Mouse (Mus musculus) 3134 (cell line): Measurements from ENCODE around the gene Dhtkd1.

Experiments used
- DNase-seq: peaks from one replicate; pipeline ENCODE4 v3.0.0-alpha.2; 2011; ENCODE audit warnings: low spot score; ENCODE audit not compliant: insufficient read length; ENCODE audit errors: extremely low read depth

Dhtkd1 gene

GRCm38 (mm10) chr2:5934936-5935335, 7.7 kb downstream of the Dhtkd1 start:
- DNase-seq: no peak

GRCm38 (mm10) chr2:5931938-5932337, 10.7 kb downstream of the Dhtkd1 start:
- no peak for DNase-seq

GRCm38 (mm10) chr2:5930291-5931054, 12.1 kb downstream of the Dhtkd1 start:
- DNase-seq: no peak

GRCm38 (mm10) chr2:5929793-5930192, 12.8 kb downstream of the Dhtkd1 start:
- DNase-seq: no peak

- no peak for DNase-seq
These were observed 15.1 kb downstream of the Dhtkd1 start for GRCm38 (mm10) chr2:5927481-5927880.

GRCm38 (mm10) chr2:5923786-5924185, 18.8 kb downstream of the Dhtkd1 start:
- DNase-seq: no peak

GRCm38 (mm10) chr2:5922823-5923222, 19.8 kb downstream of the Dhtkd1 start:
- no peak for DNase-seq

GRCm38 (mm10) chr2:5911282-5911965, 31.2 kb downstream of the Dhtkd1 start:
- no peak for DNase-seq

GRCm38 (mm10) chr2:5906625-5907024, 36.0 kb downstream of the Dhtkd1 start:
- peak; percentile 22 for DNase-seq

GRCm38 (mm10) chr2:5906092-5906491, 36.5 kb downstream of the Dhtkd1 start:
- no peak for DNase-seq

- no peak for DNase-seq
These were observed 42.4 kb downstream of the Dhtkd1 start for GRCm38 (mm10) chr2:5900145-5900544.

- peak; percentile 93 for DNase-seq
These were observed 47.6 kb downstream of the Dhtkd1 start, which contains the start of gene Sec61a2 for GRCm38 (mm10) chr2:5894843-5895570. TSS of gene Sec61a2 (minus strand) at chr2:5895432.

- peak; percentile 25 for DNase-seq
These were observed 48.3 kb downstream of the Dhtkd1 start for GRCm38 (mm10) chr2:5894296-5894695.

- DNase-seq: no peak
These were observed 53.2 kb downstream of the Dhtkd1 start for GRCm38 (mm10) chr2:5889412-5889811.

- no peak for DNase-seq
These were observed 53.7 kb downstream of the Dhtkd1 start for GRCm38 (mm10) chr2:5888865-5889264.

- DNase-seq: no peak
These were observed 65.1 kb downstream of the Dhtkd1 start for GRCm38 (mm10) chr2:5877446-5877845.

GRCm38 (mm10) chr2:5869746-5870145, 72.8 kb downstream of the Dhtkd1 start:
- no peak for DNase-seq

GRCm38 (mm10) chr2:5867681-5868080, 74.9 kb downstream of the Dhtkd1 start:
- no peak for DNase-seq

- no peak for DNase-seq
These were observed 79.8 kb downstream of the Dhtkd1 start, which contains the start of gene Gm13199 for GRCm38 (mm10) chr2:5862834-5863233. TSS of gene Gm13199 (minus strand) at chr2:5862934.

GRCm38 (mm10) chr2:5851866-5852265, 90.7 kb downstream of the Dhtkd1 start:
- DNase-seq: no peak

GRCm38 (mm10) chr2:5851116-5851515, 91.5 kb downstream of the Dhtkd1 start:
- DNase-seq: no peak
